ENCODE assay signal across 8 mouse cellular contexts in the genomic region with DNA sequence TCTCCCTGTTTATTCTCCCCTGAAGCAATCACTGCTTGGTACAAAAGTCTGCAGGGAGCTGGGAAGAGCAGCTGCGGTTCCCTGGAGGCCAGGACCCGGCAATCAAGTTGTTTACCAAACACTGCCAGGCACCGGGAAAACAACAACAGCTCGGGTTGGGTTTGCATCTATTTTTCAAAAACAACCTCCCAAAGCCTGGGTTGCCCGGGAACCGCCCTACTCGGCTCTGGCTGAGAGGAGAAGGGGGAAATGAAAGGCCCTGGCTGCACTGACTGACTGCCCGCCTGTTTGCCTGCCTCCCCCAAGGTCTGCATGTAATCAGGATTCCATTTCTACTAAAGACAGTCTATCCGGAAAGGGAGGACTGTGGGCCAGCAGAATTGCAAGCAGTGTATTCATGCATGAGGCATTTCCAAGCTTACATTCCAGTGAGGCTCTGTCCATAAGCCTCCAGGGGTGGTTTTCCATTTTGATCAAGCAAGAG.
DNase-seq lines count a peak whose midpoint lies in the region; ATAC-seq and TF ChIP-seq lines count a peak whose summit lies in the region.

No protein-coding gene starts in this region.

- H3K9me3 ChIP-seq in forebrain, embryonic 10.5 days: no peaks in the 10 kb centered on the region
- H3K9me3 ChIP-seq in limb, embryonic 13.5 days: no peaks in the 10 kb centered on the region

- no peak for TF ChIP-seq CTCF in spleen, adult 2 months (IDR thresholded peaks at IDR 0.05; ENCODE audit: extremely low read depth, insufficient read depth, insufficient read length, insufficient replicate concordance)

- no peak for DNase-seq in spleen, adult 2 months (ENCODE audit: low read depth in 1 of 2, low spot score in 2 of 2)
- DNase-seq in spleen, adult 18-20 months: no peak
- peak; percentile 41 for DNase-seq in forebrain, embryonic 10.5 days (ENCODE audit: extremely low spot score, low spot score)
- peak; percentile 53 to 55 for DNase-seq in heart, postnatal 36 days
- DNase-seq in cerebellum, adult 9-11 months: no peak

- no peak for TF ChIP-seq POLR2A in spleen, adult 2 months (IDR thresholded peaks at IDR 0.05; ENCODE audit: low read depth, low read length)

- peak overlapping the region; percentile 38 for H3K4me2 ChIP-seq in limb, embryonic 13.5 days (replicated peaks)

- H3K27ac ChIP-seq in spleen, adult 2 months (ENCODE audit: insufficient read depth, low read length): peak overlapping the region; percentile 33
- H3K27ac ChIP-seq in forebrain, embryonic 10.5 days: peak overlapping the region; percentile 83
- no peak overlapping the region for H3K27ac ChIP-seq in limb, embryonic 13.5 days

- 55% methylated on average over 9 of the region's 9 CpGs for WGBS in spleen, adult 2 months
- 2% methylated on average over 9 of the region's 9 CpGs for WGBS in forebrain, embryonic 10.5 days
- WGBS in limb, embryonic 13.5 days: 7% methylated on average over 9 of the region's 9 CpGs

- H3K9ac ChIP-seq in limb, embryonic 13.5 days: no peak overlapping the region

- ATAC-seq in limb, embryonic 13.5 days (ENCODE audit: low FRiP score, low read depth): peak; percentile 73; the same call in 1 of the 2 replicates
- ATAC-seq in monocyte, adult 5-6 weeks (replicated peaks; ENCODE audit: insufficient number of reproducible peaks, low FRiP score, low TSS enrichment, poor library complexity, severe bottlenecking): 0 out of 2 replicates have a peak, but pooled peaks have one; percentile 10
- ATAC-seq in megakaryocyte progenitor cell, adult 5-6 weeks (replicated peaks; ENCODE audit: poor library complexity): no peak

- intact Hi-C loops in heart, postnatal 36 days (cut with DNase I): no loop called here

- H3K36me3 ChIP-seq in spleen, adult 2 months (ENCODE audit: control insufficient read depth, insufficient read depth, low read length): no peaks in the 10 kb centered on the region
- peaks cover 8% of the 10 kb centered on the region for H3K36me3 ChIP-seq in forebrain, embryonic 10.5 days (replicated peaks)
- H3K36me3 ChIP-seq in limb, embryonic 13.5 days: peaks cover 4% of the 10 kb centered on the region

- peaks cover 18% of the 10 kb centered on the region for H3K4me1 ChIP-seq in spleen, adult 2 months (ENCODE audit: control insufficient read depth, insufficient read depth, insufficient read length)
- H3K4me1 ChIP-seq in forebrain, embryonic 10.5 days: peaks cover 47% of the 10 kb centered on the region
- H3K4me1 ChIP-seq in limb, embryonic 13.5 days: peaks cover 36% of the 10 kb centered on the region

- no peak overlapping the region for H3K4me3 ChIP-seq in spleen, adult 2 months (ENCODE audit: extremely low read depth, insufficient read depth, insufficient read length)
- peak overlapping the region; percentile 3 for H3K4me3 ChIP-seq in forebrain, embryonic 10.5 days
- H3K4me3 ChIP-seq in limb, embryonic 13.5 days: no peak overlapping the region

- no peaks in the 10 kb centered on the region for H3K27me3 ChIP-seq in spleen, adult 2 months (ENCODE audit: control insufficient read depth, insufficient read depth, low read length)
- no peaks in the 10 kb centered on the region for H3K27me3 ChIP-seq in forebrain, embryonic 10.5 days (ENCODE audit: poor library complexity, severe bottlenecking)
- H3K27me3 ChIP-seq in limb, embryonic 13.5 days: no peaks in the 10 kb centered on the region

Comparison
In these comparisons a context has a peak if more than half of its experiments do, and no peak if none do; other contexts are left out.
1. DNase-seq: peak in forebrain, embryonic 10.5 days (single experiment) and heart, postnatal 36 days (2 of 2); none in spleen, adult 2 months (0 of 2), spleen, adult 18-20 months (0 of 2) and cerebellum, adult 9-11 months (single experiment).